Mouse (Mus musculus) cerebellum, adult 8-10 months (tissue): ENCODE results near the gene Rapgef2.

Experiments used
- DNase-seq: peaks from one replicate; pipeline ENCODE4 v3.0.0; 2022

The Rapgef2 gene

GRCm38 (mm10) chr3:79283031-79283430 lies 3.3 kb downstream of the Rapgef2 start:
- DNase-seq, result no peak

- no peak for DNase-seq
Measured at GRCm38 (mm10) chr3:79275856-79276645, 10.3 kb downstream of the Rapgef2 start.

- no peak for DNase-seq
Measured at GRCm38 (mm10) chr3:79273350-79273749, 13.0 kb downstream of the Rapgef2 start.

GRCm38 (mm10) chr3:79272939-79273338 lies 13.4 kb downstream of the Rapgef2 start:
- no peak for DNase-seq

- no peak for DNase-seq
Measured at GRCm38 (mm10) chr3:79270980-79271555, 15.2 kb downstream of the Rapgef2 start.

- DNase-seq, result no peak
Measured at GRCm38 (mm10) chr3:79269872-79270271, 16.4 kb downstream of the Rapgef2 start.

GRCm38 (mm10) chr3:79266976-79267375 lies 19.3 kb downstream of the Rapgef2 start:
- DNase-seq, result no peak

GRCm38 (mm10) chr3:79261816-79262316 lies 24.5 kb downstream of the Rapgef2 start:
- no peak for DNase-seq

GRCm38 (mm10) chr3:79254023-79254422 lies 32.3 kb downstream of the Rapgef2 start:
- no peak for DNase-seq

GRCm38 (mm10) chr3:79253416-79253815 lies 32.9 kb downstream of the Rapgef2 start:
- no peak for DNase-seq

GRCm38 (mm10) chr3:79252921-79253394 lies 33.4 kb downstream of the Rapgef2 start:
- DNase-seq, result no peak

- DNase-seq, result no peak
Measured at GRCm38 (mm10) chr3:79249955-79250354, 36.4 kb downstream of the Rapgef2 start.

GRCm38 (mm10) chr3:79248659-79249235 lies 37.6 kb downstream of the Rapgef2 start:
- DNase-seq, result no peak

- DNase-seq, result no peak
Measured at GRCm38 (mm10) chr3:79248208-79248607, 38.1 kb downstream of the Rapgef2 start.

- no peak for DNase-seq
Measured at GRCm38 (mm10) chr3:79244347-79244746, 42.0 kb downstream of the Rapgef2 start.

GRCm38 (mm10) chr3:79242922-79243705 lies 43.2 kb downstream of the Rapgef2 start:
- DNase-seq, result no peak

- no peak for DNase-seq
Measured at GRCm38 (mm10) chr3:79242298-79242697, 44.0 kb downstream of the Rapgef2 start.

GRCm38 (mm10) chr3:79239066-79239462 lies 47.3 kb downstream of the Rapgef2 start:
- no peak for DNase-seq

GRCm38 (mm10) chr3:79238456-79239065 lies 47.8 kb downstream of the Rapgef2 start:
- DNase-seq, result no peak

GRCm38 (mm10) chr3:79237619-79238342 lies 48.5 kb downstream of the Rapgef2 start:
- no peak for DNase-seq

GRCm38 (mm10) chr3:79234485-79234884 lies 51.8 kb downstream of the Rapgef2 start:
- no peak for DNase-seq
